Mouse (Mus musculus) B cell, adult 2 months (primary cell): ENCODE data around the gene Bdh2.

ENCODE experiments used
- DNase-seq, 2 experiments: peaks; one replicate each; pipeline ENCODE4 v3.0.0; 2022

Bdh2 gene

DNA sequence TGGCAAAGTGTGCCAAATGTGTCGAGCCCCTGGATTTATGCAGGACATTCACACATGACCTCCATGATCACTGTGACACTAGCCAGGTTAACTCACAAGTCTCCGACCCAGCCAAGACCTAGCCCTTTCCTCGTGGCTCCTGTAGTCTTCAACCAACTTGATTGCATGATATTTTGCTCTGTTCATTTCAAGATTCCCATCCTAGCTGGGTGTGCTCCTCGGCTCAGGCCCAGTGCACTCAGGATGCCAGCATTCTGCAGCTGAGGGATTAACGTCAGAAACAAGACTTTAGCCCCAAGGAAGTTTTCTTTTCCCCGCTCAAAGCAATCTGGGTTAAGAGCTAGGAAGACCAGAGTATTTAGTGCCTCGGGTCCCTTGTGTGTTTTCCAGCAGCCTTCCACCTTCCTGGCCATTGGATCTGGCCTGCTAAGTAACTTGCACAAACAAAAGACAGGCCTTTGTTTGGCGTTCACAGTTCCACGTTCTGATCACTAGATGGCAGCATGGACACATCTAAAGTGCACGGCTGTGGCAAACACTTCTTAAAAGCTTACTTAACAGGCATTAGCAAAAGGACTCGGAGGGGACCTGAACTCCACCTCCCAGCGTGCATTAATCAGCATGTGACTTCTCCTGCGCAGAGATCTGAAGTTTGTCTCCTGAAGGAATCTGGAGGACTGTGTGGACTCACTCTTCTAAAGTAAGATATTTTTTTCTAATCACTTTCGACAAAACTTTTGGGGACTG lies at the start of gene Bdh2:
Gene Bdh2, plus strand, starts transcription at position 553 of the 747 bp plus-strand sequence.
- DNase-seq, result peak; percentile 67 to 71

DNA sequence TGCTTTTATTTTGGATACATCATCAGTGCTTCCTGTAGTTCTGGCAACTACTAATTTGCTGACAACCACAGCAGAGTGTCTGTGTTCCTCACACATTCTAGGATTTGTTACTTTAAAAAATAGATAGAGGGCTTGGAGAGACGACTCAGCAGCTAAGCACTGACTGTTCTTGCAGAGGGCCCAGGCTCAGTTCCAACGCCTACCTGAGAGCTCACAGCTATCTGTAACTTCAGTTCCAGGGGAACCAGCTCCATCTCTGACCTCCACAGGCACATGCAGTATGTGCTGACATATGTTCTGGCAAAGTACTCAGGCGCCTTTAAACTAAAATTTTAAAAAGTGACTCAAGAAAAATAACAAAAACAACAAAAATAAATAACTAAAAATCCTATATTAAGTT lies 49.0 kb upstream of the Bdh2 start:
- DNase-seq, result no peak

DNA sequence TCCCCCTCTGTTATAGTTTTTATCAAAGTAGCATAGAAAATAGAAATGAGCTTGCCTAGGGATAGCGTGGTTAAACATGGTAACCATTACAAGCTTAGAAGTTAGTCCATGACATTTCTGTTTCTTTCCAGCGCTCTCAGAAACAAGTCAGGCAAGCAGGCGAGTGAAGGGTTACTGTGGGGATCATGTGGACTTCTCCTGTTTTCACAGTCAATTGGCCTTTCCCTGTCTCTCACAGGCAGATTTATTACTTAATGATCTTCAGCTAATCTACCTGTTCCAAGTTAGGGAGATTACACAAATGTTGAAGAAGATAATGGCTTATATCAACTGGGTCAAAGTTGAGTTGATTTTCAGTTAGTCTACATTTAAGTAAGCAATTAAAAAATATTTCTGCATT lies 48.6 kb upstream of the Bdh2 start:
- DNase-seq, result no peak

DNA sequence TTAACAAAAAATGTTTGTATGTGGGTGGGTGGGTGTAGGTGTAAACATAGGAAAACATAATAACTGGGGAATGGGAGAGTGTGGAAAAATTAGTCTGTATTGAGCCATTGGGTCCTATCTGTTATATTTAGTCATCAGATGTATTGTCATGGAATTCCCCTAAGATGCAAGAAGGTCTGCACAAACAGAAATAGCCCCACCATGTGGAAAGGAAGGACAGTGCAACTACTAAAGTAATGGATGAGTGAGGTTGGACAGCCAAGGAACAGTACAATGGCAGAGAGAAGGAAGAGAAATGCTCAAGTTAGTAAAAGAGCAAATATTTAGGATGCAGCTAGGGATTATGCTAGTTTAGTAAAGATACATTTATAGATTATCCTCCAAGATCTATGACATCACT lies 35.3 kb upstream of the Bdh2 start:
- peak in 1 of 2 experiments; percentile 6 for DNase-seq

DNA sequence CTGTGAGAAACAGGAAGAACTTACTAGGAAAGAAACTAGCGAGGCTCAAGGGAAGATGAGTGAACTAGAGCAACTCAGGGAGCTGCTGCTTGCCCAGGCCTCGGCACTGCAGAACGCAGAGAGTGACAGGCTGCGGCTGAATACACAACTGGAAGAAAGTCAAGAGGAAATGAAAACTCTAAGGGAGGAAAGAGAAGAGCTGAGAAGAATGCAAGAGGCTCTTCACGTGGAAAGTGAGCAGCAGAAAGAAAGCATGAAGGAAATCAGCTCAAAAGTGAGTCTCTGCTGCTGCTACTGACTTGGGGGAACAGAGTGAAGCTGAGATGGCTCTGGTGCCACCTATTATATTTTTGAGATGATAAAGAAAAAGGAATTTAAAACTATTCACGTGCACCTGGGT lies 34.2 kb upstream of the Bdh2 start:
- no peak for DNase-seq

DNA sequence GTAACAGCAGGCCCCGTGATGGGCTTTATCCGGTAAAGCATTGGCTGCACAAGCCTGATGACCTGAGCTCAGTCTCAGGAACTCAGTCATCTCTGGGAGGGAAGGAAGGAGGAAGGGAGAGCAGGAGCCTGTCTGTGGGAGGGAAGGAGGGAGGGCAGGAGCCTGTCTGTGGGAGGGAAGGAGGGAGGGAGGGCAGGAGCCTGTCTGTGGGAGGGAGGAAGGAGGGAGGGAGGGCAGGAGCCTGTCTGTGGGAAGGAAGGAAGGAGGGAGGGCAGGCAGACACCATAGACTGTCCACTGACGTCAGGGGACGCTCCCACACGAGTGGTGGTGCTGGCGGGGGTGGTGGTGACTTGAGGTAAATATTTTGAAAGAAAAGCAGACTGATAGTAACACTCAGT lies 31.9 kb upstream of the Bdh2 start:
- no peak for DNase-seq

DNA sequence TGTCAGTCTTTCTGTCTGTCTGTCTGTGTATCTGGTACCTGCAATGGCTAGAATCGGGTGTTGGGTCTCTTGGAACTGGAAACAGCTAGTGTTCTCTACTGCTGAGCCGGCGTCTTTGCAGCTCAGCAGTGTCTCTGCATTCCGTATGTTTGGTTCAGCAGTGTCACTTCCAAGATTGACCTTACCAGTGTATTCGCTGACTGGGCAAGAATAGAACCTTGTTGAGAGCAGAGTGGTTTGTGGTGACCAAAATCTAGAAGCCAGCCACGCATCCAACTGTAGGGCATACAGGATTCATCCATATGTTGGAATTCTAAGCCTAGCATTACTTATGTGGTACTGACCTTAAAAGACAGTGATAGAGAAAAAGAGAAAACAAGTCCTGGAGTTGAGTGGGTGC lies 29.2 kb upstream of the Bdh2 start:
- DNase-seq, result no peak

DNA sequence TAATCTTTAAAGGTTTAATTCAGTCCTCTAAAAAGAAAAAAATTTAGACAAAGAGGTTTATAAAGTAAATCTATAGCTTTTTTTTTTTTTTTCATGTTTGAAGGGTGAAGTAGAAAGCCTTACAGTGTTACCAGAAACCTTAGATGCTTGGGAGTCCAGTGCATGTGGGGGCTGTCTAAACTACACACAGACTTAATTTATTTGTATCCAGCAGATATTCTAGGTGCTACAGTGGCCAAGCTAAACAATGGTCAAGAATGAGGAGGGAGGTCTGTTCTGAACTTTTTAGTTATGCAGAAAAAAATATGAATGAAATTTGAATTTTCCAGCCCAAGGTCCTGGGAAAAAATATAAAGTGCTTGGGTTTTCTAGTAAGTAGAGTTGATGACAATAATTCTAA lies 26.2 kb upstream of the Bdh2 start:
- no peak for DNase-seq

DNA sequence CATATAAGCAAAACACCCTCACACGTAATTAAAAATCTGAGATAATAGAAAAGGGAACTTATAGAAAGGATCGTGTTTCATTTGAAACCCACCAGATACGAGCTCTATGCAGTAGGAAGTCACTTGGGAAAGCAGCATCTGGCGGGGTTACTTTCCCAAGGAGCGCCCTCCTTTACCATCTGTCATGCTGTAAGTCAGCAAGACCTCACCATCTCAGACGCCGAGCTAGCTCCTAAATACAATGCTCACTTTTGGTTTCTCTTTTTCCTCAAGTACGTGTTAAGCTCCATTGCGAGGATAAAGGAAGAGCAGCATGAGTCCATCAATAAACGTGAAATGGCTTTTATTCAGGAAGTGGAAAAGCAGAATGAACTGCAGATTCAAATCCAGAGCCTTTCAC lies 22.1 kb upstream of the Bdh2 start:
- no peak for DNase-seq

DNA sequence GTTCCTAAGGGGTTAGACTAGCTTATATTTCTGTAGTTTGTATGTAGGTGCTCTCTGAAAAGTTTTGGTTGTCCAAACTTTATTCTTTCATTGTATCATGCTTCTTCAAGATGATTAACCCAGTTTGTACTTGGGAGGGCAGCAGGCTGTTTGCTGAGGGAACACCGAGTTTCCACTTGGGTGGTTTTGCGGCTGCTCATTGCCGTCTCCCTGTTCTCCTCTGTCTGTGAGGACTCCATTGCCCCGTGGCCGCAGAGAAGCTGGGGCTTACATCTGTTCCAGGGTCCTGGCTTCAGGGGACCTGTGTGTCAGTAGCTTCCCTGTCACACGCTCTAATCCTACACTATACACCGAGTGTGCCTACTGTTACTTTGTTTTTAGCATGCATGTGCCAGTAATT lies 20.8 kb upstream of the Bdh2 start:
- DNase-seq, result no peak

DNA sequence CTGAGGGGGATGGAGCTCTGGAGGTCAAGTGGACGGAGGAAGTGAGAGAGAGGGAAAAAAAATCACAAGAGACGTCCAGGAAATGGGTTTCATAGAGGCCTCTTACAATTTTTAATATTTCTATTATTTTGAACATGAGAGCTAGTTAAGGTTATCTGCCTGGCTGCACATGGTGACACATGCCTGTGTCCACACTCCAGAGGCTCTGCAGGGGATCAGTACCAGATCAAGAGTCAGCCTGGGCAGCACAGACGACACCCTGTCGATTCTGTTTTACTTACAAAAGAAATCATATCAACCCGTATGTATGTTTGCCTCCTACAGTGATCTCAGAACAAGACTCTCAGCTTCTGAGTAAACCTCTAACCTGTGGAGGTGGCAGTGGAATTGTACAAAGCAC lies 12.4 kb upstream of the Bdh2 start:
- no peak for DNase-seq

DNA sequence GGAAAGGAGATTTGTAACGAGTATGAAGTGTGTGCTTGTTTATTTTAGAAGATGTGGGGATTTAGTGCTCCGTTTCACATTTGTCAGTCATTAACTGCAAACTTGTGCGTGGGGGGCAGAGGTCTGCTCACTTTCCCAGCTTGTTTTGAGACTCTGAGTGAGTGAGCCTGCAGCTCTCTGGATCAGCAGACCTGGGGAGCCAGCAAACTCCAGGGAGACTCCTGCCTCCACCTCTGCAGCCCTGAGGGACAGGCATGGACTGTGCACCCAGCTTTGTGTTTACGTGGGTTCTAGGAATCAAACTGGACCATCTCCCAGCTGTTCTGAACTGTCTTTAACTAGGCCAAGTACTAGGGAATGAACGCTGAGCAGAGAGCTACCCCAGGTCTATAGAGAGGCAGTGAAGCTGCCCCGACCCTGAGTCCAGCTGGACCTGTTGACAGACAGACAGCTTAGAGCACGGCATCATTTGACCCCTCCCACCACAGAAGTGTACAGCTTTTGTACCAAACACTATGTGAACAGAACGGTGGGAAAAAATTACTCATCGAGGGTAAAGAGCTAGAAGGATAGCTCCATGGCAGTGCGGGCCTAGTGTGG lies 11.5 kb upstream of the Bdh2 start:
- DNase-seq, result no peak

DNA sequence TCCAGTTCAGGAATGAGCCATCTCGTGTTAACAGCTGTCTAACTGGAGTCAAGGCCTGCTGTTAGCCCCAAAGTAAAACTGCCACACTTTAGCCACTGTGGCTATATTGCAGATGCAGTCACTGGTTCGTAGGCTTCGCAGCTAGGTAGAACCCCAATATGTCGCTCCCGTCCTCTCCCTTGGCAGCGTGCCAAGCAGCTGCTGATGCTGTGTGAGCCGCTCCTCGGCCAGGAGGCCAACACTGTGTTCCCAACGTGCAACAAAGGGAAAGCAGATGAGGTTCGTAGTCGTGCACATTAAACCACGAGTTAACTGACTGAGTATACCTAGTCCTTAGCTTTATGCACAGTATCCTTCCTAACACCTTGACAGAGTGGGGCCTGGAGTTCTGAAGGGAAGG lies 8.4 kb upstream of the Bdh2 start:
- no peak for DNase-seq

DNA sequence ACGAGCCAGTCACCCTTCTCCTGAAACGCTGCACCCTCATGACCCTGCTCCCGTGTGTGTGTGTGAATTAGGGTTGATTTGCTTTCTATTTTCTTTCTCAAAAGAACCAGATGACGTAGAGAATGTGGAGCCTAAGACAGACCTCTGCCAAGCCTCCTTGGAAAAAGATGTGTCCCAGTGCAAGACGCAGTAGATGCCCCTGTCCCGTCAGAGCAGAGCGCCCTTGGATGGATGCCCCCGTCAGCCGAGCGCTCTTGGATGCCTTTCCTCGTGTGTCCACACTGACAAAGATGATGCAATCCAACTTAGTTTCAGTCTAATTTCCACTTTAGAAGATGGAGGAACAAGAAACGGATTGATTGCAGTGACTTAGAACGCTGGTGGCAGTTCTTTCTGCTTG lies 8.0 kb upstream of the Bdh2 start:
- DNase-seq, result no peak

DNA sequence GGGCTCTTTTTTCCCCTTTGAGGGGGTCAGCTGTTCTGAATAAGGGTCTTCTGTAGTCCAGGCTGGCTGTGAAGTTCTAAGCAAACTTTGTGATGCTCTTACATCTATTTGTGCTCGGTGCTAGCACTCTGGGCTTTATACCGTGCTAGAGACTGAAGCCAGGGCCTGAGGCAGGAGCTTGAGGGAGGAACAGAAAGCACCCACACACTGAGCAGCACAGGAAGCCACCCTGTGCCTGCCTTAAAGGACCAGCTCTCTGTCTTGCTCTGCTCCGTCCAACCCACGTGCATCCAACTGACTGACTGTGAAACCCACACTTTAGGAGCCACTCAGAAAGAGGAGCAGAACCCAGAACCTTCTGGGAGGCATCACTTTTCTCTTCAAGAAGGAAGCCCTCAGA lies 861 bp upstream of the Bdh2 start:
- no peak for DNase-seq

DNA sequence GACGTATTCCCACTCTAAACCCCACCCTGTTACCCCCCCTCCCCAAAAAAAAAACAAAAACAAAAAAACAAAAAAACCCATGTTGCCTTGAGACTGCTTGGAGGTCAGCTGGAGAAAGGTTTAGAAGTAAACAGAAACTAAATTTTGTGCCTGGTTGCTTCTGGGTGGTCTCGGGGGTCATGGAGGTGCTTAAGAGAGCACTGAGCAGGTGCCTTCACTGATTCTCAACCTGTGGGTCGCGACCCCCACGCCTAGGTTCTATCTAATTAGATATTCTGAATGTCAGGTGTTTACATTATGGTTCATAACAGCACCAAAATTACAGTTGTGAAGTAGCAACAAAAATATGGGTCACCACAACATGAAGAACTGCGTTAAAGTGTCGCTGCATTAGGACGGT lies 680 bp downstream of the Bdh2 start:
- no peak for DNase-seq

DNA sequence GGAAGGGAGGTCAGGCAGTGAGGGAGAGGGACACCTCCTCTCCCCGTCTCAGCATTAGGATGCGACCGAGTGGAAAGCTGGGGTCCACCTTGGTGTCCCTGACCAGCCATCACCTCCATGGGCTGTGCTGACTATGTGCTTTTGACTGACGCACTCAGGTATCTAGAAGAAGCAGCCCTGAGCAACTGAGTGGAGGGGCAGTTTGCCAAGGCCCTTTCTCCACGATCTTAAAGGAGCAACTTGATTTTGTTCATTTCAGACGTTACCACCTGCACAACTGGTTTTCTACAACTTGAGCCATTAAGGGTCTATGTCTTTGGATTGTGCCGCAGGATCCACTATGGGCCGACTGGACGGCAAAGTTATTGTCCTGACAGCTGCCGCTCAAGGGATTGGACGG lies 4.2 kb downstream of the Bdh2 start:
- DNase-seq, result no peak

DNA sequence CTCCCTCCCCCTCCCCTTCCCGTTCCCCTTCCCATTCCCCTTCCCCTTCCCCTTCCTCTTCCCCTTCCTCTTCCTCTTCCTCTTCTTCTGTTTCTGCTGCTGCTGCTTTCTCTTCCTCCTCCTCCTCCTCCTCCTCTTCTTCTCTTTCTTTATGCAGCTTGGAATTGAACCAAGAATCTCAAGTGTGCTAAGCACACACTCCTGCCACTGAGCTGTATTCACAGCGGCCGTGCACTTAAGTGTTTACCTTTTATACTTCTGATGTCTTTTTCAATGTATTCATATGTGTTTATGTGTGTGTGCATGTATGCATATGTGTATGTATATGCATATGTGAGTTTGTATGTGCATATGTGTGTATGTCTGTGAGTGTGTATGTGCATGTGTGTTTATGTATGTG lies 4.8 kb downstream of the Bdh2 start:
- DNase-seq, result no peak

DNA sequence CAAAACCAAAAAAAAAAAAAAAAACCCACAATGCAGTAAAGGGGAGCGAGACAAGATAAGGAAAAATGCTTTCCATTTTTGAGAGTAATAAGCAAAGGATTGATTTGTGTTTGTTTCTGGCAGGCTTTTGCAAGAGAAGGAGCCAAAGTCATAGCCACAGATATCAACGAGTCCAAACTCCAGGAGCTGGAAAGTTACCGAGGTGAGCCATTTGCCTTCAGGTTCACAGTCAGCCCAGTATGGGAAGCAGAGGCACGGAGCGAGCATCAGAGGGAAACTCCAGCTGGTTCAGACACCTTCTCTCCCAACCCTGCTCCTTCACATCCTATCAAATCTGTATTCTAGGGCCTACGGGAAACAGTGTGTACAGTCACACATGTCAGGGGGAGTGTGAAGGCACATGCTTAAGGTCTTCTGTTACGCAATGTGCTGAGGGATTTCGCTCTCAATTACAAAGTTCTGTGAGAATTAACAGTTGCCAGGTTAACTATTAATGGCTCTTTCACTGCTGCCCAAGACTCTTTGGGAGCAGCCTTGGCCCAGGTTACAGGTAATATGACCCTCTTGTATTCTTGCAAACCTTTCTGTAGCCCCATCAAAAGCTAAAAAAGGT lies 7.2 kb downstream of the Bdh2 start:
- no peak for DNase-seq

DNA sequence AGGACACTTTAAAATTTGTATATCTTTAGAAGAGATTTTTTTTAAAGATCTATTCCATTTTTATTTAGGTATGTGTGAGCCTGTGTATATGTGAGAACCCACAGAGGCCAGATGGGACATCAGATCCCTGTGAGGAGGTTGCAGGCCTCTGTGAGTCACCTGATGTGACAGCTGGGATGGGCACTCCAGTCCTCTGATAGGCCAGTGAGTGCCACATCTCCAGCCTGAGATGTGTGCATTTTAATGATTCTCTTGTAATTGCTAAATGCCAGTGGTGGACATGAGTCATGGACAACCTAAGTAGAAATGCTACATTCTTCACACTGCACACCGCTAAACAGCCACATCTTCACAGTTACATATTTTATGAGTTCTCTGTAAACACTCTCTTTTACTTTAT lies 8.1 kb downstream of the Bdh2 start:
- DNase-seq, result no peak

DNA sequence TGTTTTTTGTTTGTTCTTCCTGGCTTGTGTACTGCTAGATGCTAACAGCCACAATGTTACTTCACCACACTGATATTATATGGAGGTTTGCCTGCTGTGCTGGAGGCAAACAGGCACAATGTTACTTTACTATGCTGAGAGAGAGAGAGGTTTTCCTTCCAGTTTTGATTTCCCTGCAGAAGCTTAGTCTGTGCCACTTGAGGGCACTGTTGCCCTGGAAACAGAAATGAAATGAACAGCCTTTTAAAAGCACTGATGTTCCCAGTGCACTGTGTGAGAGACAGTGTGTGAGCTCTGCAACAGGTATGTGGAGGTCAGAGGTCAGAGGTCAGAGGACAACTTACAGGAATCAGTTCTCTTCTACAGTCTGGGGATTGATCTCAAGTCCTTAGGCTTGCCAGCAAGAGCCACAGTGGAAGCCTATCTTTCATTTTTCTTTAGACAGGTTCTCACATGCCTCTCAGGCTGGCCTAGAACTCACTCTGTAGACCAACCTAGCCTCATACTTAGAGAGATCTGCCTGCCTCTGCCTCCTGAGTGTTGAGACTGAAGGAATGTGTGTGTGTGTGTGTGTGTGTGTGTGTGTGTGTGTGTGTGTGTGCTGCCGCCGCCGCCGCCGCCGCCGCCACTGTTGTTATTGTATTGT lies 9.4 kb downstream of the Bdh2 start:
- DNase-seq, result peak; percentile 42 to 49

DNA sequence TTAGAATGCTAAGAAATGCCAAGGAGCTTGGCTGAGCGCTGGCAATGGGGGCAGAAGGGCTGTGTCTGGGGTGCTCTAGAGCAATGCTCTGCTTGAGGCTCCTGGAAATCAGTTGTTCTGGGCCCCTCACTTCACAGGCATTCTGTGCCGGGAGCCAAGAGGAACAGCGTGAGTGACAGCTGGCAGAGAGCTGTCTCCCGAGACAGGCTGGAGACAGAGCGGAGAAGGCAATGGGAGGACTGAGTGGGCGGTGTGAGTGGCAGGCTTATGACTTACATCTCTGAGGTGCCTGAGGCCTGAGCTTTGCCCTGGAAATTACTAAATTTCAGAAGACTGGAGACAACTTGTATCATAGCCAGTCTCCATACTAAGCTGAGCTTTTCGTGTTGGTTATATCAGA lies 12.7 kb downstream of the Bdh2 start:
- DNase-seq, result no peak

DNA sequence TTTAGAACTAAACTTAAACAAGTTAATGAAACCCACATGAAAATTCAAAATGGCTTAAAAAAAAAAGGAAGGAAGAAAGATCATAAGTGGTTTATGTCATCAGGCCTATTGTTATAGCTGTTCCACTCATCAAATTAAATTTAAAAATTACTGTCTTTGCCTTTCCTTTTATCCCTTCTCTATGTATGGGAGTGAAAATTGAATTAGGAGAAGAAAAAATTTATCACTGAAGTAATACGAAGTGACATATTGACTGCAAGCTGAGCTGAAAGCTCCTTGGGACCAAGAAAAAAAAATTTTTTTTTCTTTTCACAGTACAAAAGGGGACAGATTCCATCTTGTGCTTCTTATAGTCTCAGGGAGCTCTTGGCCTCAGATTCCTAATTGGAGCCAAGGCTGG lies 14.5 kb downstream of the Bdh2 start:
- DNase-seq, result no peak

DNA sequence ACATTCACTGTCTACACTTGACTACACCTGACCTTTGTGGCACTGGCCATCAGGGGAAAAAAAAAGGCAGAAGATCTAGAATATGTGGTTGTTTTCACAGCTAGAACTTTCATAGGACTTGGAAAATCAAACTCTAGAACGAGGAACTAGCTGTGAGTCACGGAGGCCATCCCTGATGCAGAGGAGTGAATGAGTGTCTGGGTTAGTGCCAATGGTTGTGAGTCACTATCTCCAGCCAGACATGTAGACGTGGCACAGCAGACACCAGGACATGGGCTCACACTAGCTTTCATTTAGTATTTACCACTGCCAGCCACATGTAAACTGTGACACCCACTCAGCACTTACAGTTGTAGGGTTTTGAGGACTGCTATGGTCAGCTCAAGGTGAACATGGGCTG lies 17.5 kb downstream of the Bdh2 start:
- no peak for DNase-seq
